Mouse (Mus musculus) Patski (cell line): ENCODE results near the gene Ankrd22. TPM values are rescaled to one million over a fixed set of nuclear protein-coding genes. Genes with fewer than 3 reads are reported as not detected.

ENCODE experiments used
- ATAC-seq: fragments of 100-300 bp; one replicate; pipeline ENCODE4 v1.8.0; 2021
- CTCF ChIA-PET: fragments of 350-600 bp; sonication (Branson Sonifier 250); formaldehyde crosslinking; loops from one replicate; lab custom pipeline; 2022; ENCODE audit warnings: inconsistent platforms; lab: Charles Lee
- POLR2A ChIA-PET: fragments of 350-600 bp; sonication (Branson Sonifier 250); formaldehyde crosslinking; loops from one replicate; lab custom pipeline; 2022; ENCODE audit warnings: antibody characterized with exemption, inconsistent platforms; lab: Charles Lee
- DNase-seq: peaks from one replicate; pipeline ENCODE4 v3.0.0-alpha.2; 2011; ENCODE audit warnings: low read depth, low spot score
- H3K27me3 ChIP-seq: fragments of 371-371 bp; one replicate; pipeline ENCODE4 v1.5.1; 2021
- CTCF ChIP-seq: fragments of 100-300 bp; IDR thresholded peaks from one replicate; pipeline ENCODE4 v1.5.1; 2021
- in situ Hi-C: fragments of 300-500 bp; cut with MboI; formaldehyde crosslinking; loops from 3 replicates; pipeline ENCODE4 v1.11.1; 2018; ENCODE audit warnings: low pct_unique_long_range_greater_than_20kb, mixed read lengths
- polyA plus RNA-seq: library from polyadenylated mRNA; unstranded; gene quantifications from one replicate; pipeline ENCODE4 v1.2.3, GENCODE M21; 2021

Ankrd22 gene
- polyA plus RNA-seq, 1 experiment from 2014 or later = 0.05 TPM

GRCm38 (mm10) chr19:34182490-34182889 is 16.6 kb upstream of the Ankrd22 start:
- ChIA-PET POLR2A (no interaction called here), CTCF (interaction anchor here (1.3 to 1.8 kb wide), 2 partner anchors 9 to 30 kb away, joined by 3 to 4 read pairs; partner anchors contain the start of gene Stambpl1)
- no peak for TF ChIP-seq CTCF
- no peaks in the 10 kb centered on the region for H3K27me3 ChIP-seq
- in situ Hi-C loops = no loop called here
- DNase-seq (no peak), ATAC-seq (no peak)

GRCm38 (mm10) chr19:34181234-34181633 is 15.4 kb upstream of the Ankrd22 start:
- TF ChIP-seq CTCF = no peak
- no peaks in the 10 kb centered on the region for H3K27me3 ChIP-seq
- in situ Hi-C loops = no loop called here
- DNase-seq (no peak), ATAC-seq (no peak)
- POLR2A ChIA-PET = no interaction called here
- CTCF ChIA-PET = no interaction called here

- DNase-seq (no peak), ATAC-seq (no peak)
- TF ChIP-seq CTCF = no peak
- POLR2A ChIA-PET = no interaction called here
- CTCF ChIA-PET = no interaction called here
- in situ Hi-C loops = no loop called here
- no peaks in the 10 kb centered on the region for H3K27me3 ChIP-seq
These were observed 14.5 kb upstream of the Ankrd22 start for GRCm38 (mm10) chr19:34180316-34180715.

- no peak for DNase-seq
- ATAC-seq = no peak
- POLR2A ChIA-PET = no interaction called here
- no peak for TF ChIP-seq CTCF
- CTCF ChIA-PET = no interaction called here
- H3K27me3 ChIP-seq = no peaks in the 10 kb centered on the region
- in situ Hi-C loops = no loop called here
These were observed 13.3 kb upstream of the Ankrd22 start for GRCm38 (mm10) chr19:34179136-34179535.

- ChIA-PET CTCF (interaction anchor here (1.1 to 3.0 kb wide), 5 partner anchors 11 to 398 kb away, joined by 3 to 12 read pairs (median 7); no protein-coding TSS in a partner anchor), POLR2A (no interaction called here)
- no peak for TF ChIP-seq CTCF
- H3K27me3 ChIP-seq = no peaks in the 10 kb centered on the region
- in situ Hi-C loops = no loop called here
- no peak for ATAC-seq
- DNase-seq = no peak
These were observed 8.2 kb upstream of the Ankrd22 start for GRCm38 (mm10) chr19:34174004-34174403.

- in situ Hi-C loops = no loop called here
- no peak for TF ChIP-seq CTCF
- no peaks in the 10 kb centered on the region for H3K27me3 ChIP-seq
- ATAC-seq (peak; percentile 51), DNase-seq (no peak)
- ChIA-PET POLR2A (no interaction called here), CTCF (interaction anchor here (1.3 to 1.9 kb wide), 3 partner anchors 15 to 21 kb away, joined by 3 to 6 read pairs (median 5); partner anchors contain the start of gene Stambpl1)
These were observed 5.3 kb upstream of the Ankrd22 start for GRCm38 (mm10) chr19:34171167-34171566.

- ATAC-seq = no peak
- CTCF ChIA-PET = interaction anchor here (1.3 kb wide), 1 partner anchor 20 kb away, joined by 3 read pairs; no protein-coding TSS in a partner anchor
These were observed 3.3 kb upstream of the Ankrd22 start for GRCm38 (mm10) chr19:34169121-34169520.

GRCm38 (mm10) chr19:34167896-34168661 is 2.2 kb upstream of the Ankrd22 start:
- POLR2A ChIA-PET = no interaction called here

More at GRCm38 (mm10) chr19:34169121-34169520, 3.3 kb upstream of the Ankrd22 start:
- POLR2A ChIA-PET = no interaction called here
- TF ChIP-seq CTCF = no peak
- in situ Hi-C loops = no loop called here
- peaks cover 6% of the 10 kb centered on the region for H3K27me3 ChIP-seq
- no peak for DNase-seq

GRCm38 (mm10) chr19:34166386-34166785 is 533 bp upstream of the Ankrd22 start:
- ChIA-PET POLR2A (interaction anchor here (0.5 kb wide), 1 partner anchor 26 kb away, joined by 3 read pairs; no protein-coding TSS in a partner anchor), CTCF (interaction anchor here (1.8 kb wide), 1 partner anchor 15 kb away, joined by 9 read pairs; no protein-coding TSS in a partner anchor)
- DNase-seq = no peak
- in situ Hi-C loops = no loop called here
- ATAC-seq = no peak
- H3K27me3 ChIP-seq = peaks cover 6% of the 10 kb centered on the region
- TF ChIP-seq CTCF = no peak

More at GRCm38 (mm10) chr19:34167896-34168661, 2.2 kb upstream of the Ankrd22 start:
- DNase-seq (no peak), ATAC-seq (no peak)
- TF ChIP-seq CTCF = no peak
- CTCF ChIA-PET = interaction anchor here (1.3 kb wide), 1 partner anchor 19 kb away, joined by 3 read pairs; no protein-coding TSS in a partner anchor
- peaks cover 6% of the 10 kb centered on the region for H3K27me3 ChIP-seq
- in situ Hi-C loops = no loop called here

GRCm38 (mm10) chr19:34162693-34163092 is 3.2 kb downstream of the Ankrd22 start:
- peaks cover 6% of the 10 kb centered on the region for H3K27me3 ChIP-seq

More at GRCm38 (mm10) chr19:34162693-34163092, 3.2 kb downstream of the Ankrd22 start:
- in situ Hi-C loops = no loop called here
- ChIA-PET CTCF (interaction anchor here (1.3 to 1.7 kb wide), 2 partner anchors 11 to 12 kb away, joined by 6 to 8 read pairs; no protein-coding TSS in a partner anchor), POLR2A (interaction anchor here (1.1 kb wide), 1 partner anchor 61 kb away, joined by 4 read pairs; no protein-coding TSS in a partner anchor)
- TF ChIP-seq CTCF = no peak
- no peak for ATAC-seq
- DNase-seq = no peak
